Mouse (Mus musculus) ovary, adult 18-20 months (tissue): ENCODE measurements around the gene Rap1gap.

Source experiments
- DNase-seq: peaks from one replicate; pipeline ENCODE4 v3.0.0; 2022; ENCODE audit warnings: low spot score, mixed read lengths

Gene Rap1gap

DNA sequence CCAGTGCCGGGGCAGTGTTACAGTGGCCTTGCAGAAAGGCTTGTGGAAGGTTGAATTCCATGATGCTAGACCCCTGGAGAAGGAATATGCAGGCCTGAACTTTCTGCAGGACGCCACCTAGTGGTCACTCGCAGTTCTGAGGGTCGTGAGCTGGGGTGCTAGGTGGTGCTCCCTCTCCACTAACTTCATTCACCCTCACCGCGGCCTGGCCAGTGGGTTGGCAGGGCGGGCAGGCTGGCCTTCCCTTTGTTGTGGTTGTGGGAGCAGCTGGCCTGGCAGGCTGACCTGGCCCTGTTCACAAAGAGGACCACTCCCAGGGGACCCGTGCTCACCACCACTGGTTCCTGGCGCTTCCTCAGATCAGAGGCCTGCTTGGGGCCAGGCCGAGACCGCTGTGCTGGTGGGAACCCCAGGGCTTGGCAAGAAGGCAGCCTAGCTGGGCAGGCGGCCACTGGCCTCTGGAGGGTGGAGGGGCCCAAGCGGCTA is 80.0 kb downstream of the Rap1gap start:
- DNase-seq = no peak

DNA sequence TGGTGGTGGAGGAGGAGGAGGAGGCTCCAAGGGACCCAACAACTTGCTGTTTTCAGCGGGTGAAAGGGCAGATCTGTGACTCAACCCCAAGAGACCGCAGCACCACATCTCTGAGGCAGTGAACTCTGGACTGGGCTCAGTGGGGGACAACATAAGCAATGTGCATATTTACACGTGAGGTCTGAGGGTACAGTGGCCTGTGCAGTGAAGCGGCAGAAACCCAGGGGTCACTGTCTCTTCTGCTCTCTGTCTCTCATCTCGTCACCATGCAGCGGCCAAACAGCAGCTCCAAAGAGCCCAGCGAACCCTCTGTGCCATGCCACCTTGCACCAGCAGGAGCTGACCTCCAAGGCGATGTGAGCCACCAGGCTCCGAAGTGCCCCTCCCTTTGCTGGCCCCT is 82.6 kb downstream of the Rap1gap start:
- no peak for DNase-seq

DNA sequence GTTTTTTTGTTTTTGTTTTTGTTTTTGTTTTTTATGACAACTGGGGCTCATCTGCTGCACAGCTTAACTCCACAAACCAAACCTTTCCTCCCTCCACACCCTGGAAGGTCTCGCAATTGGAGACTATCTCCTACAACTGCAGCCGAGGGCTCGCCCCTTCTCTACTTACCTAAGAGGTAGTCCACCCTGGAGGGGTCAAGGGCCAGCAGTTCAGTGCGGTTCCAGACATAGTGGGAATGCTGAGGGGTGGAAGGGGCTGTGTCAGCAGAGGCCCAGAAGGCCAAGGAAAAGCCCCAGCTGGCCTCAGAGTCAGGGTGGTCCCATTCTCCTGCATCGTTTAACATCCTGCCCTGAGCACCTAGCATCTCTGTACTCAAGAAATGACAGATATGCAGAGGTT is 83.1 kb downstream of the Rap1gap start:
- no peak for DNase-seq

DNA sequence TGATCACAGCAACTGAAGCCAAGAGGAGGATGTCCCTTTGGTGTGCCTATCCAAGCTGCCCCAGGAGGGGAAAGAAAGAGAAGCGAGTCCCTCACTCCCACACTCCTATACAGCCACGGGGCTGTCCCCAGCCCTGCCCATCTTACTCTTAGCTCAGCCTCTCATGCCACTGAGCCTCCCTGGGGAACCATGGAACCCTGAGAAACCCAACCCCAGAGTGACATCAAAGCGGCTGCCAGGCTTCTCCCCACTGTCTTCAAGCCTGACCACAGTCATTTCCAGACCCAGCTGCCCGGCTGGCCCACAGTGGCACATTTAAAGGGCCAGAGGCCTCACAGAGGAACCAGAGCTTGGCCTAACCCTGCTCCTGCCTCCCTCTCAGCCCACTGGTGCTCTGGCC is 84.2 kb downstream of the Rap1gap start:
- no peak for DNase-seq

DNA sequence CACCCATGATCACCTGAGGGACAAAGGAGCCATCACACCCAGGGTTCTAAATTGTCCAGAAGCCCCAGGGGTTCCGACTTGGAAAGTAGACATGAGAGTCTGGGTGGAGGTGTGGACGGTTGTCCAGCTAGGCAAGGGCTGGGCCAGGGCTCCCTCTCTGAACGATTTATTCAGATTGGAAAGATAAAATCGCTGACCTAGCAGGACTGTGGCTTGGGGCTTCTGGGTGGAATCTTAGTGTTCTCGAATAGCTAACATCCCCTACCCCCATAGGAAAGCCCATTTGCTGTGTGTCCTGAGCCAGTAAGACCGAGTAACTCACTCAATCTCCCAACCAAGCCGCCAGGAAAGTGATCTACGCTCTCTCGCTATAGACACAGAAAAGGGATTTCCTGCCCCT is 85.2 kb downstream of the Rap1gap start:
- DNase-seq = no peak

DNA sequence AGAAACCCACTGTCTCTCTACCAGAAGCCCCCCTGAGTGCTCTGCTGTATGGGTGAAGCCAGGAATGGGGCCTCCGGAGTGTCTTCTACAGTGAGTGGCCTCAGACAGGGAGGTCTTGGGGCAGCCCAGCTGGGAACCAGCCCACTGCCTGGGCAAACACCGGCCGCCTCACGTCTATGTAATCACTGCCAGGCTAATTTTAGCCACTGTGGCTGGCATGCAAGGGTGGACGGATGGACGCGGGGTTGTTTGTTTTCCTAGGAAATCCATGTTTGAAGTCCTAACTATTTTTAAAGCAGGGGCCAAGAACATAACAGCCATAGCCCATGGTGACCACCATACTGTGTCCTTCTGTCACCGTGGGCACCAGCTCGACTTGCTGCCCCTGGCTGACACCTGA is 85.6 kb downstream of the Rap1gap start:
- no peak for DNase-seq

DNA sequence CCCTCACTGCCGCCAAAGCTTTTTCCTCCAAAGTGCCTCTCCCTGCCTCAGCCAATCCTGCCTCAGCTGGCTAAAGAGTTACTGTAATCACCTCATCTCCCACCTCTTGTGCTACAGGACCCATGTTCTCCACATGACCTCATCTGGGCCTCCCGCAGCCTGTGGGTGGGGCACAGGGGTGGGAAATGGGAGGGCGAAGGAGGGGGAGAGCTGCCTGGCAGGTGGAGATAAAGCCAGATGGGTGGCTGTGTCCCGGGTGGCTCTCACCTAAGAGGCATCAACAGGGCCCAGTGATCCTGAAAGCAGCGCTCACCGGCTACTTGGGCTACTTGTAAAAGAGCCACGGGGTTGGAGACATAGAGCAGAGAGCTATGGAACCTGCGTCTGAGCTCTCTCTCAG is 86.8 kb downstream of the Rap1gap start:
- DNase-seq = no peak

DNA sequence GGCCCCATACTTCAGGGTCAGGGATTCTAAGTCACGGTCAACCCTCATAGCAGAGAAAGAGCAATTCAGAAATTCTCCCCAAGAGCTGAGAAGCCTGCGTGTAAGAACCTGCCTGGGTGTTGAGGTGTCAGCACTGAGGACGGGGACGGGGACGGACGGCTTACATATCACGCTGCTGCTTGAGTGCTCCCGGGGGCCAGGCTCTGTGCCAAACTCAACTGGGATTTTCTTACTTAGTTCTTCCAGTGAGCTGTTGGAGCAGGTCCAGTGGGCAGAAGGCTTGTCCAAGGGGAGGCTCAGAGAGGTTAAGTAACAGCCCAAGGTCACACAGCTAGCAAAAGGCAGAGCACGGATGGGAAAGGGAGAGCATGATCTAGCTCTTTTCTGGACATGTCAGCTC is 87.2 kb downstream of the Rap1gap start:
- DNase-seq = peak; percentile 35

DNA sequence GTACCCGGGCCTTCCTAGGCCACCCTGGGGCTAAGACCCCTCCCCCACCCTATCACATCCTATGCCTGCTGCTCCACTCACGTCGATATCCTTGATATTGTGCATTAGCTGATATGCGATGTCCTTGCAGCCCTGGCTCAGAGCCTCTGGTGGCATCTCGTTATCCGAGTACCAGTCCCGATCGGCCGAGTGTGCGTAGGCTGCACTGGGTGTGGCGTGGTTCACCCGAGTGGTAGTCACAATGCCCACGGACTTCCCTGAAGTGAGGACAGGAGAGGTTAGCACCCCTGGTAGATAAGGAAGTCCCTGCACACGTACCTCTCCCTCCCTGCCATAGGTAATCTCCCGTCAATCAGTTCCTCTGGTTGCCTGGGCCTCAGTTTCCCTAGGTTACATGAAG is 87.9 kb downstream of the Rap1gap start:
- DNase-seq = no peak

DNA sequence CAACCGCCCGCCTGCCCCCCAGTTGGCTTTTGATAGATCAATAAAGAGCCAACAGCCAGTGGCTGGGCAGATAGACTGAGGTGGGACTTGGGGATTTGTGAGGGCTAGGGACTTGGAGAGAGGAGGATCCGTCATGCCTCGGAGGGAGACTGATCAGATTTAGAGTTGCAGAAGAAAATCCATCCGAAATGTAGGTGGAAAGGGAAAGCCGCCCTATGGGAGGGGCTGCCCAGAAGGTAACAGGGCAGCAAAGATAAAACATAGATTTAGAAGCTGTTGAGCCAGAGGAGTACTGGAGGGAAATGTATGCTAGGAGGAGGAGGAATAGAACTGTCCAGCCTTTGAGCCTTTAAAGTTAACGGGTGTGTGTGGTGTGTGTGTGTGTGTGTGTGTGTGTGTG is 88.7 kb downstream of the Rap1gap start:
- no peak for DNase-seq

DNA sequence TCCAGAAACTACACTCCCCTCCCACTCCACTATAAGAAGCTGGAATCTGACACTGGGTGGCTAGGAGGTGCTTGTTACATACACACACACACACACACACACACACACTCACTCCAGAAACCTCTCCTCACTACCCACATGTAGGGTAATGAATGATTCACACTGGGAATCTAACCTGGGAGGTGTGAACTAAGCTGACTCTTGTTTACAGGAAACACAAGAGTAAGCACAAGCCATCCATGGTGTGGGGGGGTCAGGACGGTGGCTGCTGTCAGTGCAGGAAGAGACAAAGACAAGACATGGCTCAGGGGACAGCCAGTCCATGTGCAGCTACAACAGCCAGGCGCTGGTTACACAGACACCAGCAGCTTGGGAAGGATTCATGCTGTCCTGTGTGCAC is 89.9 kb downstream of the Rap1gap start:
- DNase-seq = no peak

DNA sequence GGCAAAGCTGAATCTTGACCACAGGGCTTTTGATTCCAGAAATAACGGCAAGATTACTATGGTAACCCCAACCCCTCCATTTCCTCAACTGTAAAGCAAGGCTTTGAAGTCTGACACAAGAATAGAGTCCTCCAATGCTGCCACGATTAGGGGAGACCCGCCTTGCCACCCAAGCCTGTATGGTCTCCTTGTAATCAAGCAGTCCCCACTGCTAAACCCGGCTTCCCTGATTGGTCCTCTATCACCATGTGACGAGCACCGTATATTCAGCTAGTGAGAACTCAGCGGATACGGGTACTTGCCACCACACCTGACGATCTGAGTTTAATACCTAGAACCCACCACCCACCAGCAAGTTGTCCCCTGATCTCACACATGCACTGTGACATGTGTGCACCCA is 98.4 kb downstream of the Rap1gap start:
- DNase-seq = no peak

DNA sequence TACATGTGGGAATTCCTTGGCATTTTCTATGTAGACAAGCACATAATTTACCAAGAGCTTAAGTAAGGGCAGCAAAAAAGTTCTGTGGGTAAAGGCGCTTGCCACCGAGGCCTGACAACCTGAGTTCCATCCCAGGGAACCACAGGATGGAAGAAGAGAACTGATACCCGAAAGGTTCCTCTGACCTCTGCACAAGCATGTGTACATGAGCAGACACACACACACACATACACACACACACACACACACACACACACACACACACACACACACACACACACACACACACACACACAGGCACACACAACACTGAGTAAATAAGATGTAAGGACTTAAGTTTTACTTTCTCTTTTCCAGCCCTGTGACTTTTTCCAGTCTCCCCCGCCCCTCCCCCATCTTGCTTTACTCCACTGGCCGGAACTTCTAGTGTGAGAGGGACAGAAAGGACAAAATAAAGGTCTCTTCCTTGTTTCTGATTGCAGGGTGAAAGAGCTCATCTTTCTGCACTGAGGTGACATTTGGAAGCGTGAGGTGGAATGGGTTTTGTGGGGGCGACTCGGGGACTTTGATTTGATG is 99.5 kb downstream of the Rap1gap start:
- no peak for DNase-seq

DNA sequence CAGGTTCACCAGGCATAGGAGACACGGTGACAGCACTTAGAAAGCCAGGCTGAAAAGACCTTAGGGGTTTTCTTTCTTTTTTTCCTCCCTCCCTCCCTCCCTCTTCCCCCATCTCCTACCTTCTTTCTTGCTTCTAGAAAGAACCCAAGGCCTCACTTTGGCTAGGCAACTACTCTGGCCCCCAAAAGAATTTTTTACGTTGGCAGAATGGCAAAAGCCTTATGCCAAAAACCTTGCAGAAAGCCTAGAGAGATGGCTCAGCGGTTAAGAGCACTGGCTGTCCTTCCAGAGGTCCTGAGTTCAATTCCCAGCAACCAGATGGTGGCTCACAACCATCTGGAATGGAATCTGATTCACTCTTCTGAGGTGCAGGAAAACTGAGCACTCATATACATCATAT is 100.1 kb downstream of the Rap1gap start:
- DNase-seq = no peak

DNA sequence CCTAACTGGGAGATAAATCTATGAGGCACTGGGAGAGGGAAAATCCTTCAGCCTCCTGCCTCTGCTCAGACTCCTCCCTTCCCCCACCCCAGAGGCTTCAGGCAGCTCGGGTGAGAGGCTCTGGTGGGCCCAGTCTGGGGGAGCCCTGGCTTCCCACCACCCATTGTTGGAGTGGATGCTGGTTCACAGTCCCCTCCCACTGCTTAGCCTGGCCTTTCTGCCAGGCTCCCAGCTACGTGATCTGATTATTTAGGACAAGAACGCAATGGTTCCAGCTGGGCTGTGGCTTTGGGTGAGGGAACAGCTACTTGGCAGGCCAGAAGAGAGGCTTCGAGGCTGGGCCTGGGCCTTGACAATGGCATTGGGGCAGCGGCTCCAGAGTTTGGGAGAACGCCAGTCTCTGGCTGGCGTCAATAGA is 101.0 kb downstream of the Rap1gap start:
- DNase-seq = peak; percentile 71

DNA sequence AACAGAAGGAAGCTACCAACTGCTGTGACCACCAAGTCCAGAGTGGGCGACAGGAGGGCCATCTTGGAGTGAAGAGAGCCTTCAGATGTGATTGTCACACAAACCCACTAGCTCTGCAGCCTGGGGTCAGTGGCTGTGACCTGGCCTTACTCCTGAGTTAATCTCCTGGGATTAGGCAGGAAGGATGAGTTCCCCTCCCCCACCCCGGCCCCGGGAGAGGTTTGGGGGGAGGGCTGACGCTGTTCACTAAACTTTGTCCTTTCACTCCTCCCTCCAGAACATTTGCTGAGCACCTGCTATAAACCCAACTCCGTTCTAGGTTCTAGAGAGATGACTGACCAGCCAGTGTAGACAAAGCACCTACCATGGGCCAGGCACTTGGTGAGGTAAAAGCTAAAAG is 101.8 kb downstream of the Rap1gap start:
- no peak for DNase-seq

DNA sequence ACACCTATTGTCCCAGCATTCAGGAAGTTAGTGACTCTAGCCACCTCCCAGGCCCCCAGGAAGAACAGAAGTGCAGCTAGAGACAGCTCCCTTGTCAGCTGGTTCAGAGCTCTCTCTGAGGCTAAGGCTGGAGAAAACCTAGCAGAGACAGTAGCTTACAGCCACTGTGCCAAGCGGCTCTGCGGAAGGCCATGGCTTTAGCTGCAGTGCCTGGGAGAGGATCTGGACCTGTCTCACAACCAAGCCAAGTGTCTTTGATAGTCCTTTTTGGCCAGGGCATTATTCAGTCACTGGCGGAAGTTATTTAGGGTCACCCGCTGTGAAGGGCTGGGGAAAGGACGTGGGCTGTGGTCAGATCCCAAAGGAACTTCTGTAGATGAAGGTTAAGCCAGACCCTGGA is 103.9 kb downstream of the Rap1gap start:
- no peak for DNase-seq

DNA sequence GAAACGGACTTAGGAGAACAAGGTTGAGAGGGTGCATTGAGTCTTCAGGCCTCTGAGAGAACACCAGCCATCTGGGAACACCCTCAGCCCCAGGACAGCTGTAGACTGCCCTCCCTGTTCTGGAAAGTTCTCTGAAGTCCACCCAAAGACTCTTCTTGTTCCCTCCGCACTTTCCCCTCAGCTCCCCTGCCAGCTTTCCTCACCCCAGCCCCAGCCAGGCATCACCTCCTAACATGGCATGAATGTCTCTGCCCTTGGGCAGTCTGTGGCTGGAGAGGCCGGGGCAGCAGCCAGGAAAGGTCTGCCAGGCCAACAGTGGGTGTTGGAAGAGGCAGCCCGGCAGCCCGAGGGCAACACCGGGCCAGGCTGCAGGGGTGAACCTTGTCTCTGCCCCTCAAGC is 104.3 kb downstream of the Rap1gap start:
- DNase-seq = no peak

DNA sequence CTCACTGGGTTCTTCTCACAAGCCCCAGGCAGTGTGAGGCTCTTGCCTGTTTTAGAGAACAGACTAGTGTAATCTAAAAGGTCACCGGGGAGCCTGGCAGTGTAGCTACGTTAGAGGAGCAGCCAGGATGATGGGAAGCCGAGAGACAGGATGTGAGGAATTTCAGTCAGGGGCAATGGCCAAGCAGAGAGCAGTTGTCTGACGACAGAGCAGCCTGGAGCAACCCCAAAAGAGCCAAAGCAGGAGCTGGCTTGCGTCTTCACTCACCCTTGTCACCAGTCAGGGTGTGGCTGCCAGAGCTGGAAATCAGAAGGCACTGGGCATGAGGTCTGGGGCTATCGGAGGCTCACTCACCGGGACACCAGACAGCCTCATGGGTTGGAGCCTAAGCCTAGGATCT is 105.1 kb downstream of the Rap1gap start:
- DNase-seq = no peak

DNA sequence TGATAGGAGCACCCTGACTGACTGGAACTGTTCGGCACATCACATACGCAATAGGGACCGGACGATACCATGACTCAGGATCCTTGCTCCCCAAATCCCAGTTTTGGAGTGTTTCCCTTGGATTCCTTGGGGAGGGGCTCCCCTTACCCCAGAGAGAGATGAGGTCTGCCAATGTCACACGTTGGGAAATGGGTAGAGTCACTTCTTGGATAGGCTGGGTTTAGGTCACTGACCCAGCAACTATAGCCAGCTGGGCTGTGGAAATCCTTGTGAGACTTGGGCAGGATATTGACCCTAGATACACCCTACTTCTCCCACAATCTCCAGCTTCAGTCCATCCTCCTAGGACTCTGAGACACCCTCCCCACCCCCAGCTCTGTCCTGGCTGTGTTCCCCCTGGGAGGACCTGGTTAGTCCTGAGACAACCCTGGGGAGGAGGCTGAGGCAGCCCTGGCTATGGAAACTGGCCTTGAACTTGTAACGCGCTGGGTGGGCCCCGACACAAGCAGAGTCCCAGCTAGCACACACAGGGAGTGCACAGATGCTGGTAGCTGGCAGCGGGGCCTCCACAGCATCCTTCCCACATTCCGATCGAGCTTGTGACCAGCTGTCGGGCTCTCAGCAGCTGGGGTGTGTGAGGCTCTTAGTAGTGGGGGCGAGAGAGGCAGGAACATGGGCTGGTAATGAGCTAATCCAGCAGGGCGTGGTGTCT is 106.5 kb downstream of the Rap1gap start:
- DNase-seq = no peak

DNA sequence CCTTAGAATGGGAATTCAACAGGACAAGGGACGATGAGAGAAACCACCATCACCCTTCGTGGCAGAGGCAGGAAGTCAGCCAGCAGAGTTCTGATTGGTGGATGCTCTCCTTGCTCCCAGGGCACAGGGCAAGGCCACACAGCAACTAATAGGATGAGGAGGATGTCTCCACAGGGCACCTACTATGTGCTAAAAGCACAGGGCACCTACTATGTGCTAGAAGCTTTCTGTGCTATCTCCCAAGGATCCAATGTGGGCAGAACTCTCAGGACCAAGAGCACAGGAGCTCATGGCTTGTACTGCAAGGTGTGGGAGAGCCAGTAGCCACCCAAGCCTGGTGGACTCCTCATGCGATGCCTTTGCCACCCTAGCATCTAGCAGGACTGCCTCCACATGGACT is 107.2 kb downstream of the Rap1gap start:
- DNase-seq = no peak

DNA sequence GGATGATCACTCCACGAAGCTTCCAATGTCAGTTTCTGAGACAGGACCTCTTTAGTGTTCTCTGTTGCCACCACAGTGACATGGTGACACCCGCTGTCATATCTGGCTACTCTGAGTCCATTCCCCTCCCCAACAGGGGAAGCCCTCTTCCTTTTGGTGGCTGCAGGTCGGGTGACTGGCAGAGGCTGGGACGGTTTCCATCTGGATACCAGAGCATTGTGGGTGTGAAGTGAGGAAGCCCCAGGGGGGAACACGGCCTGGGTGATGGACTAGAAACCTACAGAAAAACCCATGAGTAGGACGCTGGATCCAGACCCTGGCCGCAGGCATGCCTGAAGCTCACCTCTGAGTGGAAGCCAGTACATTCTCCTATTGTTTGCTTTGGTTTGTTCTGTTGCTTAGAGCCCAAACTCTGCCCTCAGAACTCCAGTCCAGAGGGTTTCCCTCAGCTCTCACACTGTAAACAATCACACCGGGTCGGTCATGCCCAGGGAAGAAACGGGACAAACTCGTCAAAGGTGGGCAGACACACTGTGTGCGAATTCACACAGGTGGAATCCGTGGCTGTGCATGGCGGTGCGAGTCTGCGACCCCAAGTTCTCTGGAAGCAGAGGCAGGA is 108.0 kb downstream of the Rap1gap start:
- DNase-seq = no peak

DNA sequence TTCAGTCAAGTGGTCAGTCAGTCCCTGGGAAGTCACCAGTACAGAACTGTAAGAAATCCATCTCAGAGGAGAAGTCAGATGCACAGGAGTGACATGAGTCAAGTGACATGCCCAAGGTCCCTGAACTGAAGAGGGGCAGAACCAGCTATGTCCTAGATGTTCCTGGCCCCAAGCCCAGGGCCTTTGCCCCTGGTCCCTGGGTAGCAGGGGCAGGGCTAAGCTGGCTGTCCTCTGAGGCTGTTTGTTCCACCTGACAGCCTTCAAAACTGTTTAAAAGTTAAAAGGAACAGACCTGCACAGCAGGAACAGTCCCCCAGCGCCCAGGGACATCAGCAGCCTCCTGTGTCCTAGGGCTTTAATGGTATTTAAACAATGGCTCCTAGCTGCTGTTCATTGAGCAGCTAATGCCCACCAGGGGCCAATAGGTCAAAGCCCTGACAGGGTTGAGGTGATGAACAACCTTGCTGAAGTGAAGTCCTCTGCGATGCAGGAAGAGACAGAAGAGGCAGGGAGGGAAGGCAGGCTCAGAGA is 108.9 kb downstream of the Rap1gap start:
- no peak for DNase-seq
